Mouse (Mus musculus): ENCODE data around the gene Crlf1. TPM values are rescaled to one million over a fixed set of nuclear protein-coding genes. Genes with fewer than 3 reads are reported as not detected.

Crlf1 gene
- polyA plus RNA-seq, 1 experiment, result 6.1 TPM

- Histone ChIP-seq H3K36me3 (ENCODE audit: control insufficient read depth, insufficient read depth, low read length, poor library complexity, severe bottlenecking) (no peaks in the 10 kb centered on the region), H3K4me3 (ENCODE audit: low read depth, low read length) (no peak overlapping the region), H3K9ac (ENCODE audit: low read depth, poor library complexity, severe bottlenecking) (no peak overlapping the region), H3K27me3 (ENCODE audit: control insufficient read depth, insufficient read depth, low read length, poor library complexity, severe bottlenecking) (no peaks in the 10 kb centered on the region), H3K9me3 (replicated peaks; ENCODE audit: control insufficient read depth, insufficient read depth, low read length, poor library complexity, severe bottlenecking) (no peaks in the 10 kb centered on the region), H3K4me1 (ENCODE audit: control insufficient read depth, insufficient read depth, low read length) (no peaks in the 10 kb centered on the region), H3K27ac (ENCODE audit: insufficient read depth, low read length) (no peak overlapping the region)
- TF ChIP-seq CTCF (IDR thresholded peaks at IDR 0.05; ENCODE audit: low read depth, low read length) (no peak), EP300 (IDR thresholded peaks at IDR 0.05; ENCODE audit: insufficient read depth, low read depth, low read length) (no peak), POLR2A (IDR thresholded peaks at IDR 0.05; ENCODE audit: insufficient read depth, low read length) (no peak)
These were observed 32.4 kb upstream of the Crlf1 start for GRCm38 (mm10) chr8:70460606-70461005.

- H3K27ac ChIP-seq (ENCODE audit: insufficient read depth, low read length), result no peak overlapping the region
- no peak overlapping the region for H3K4me3 ChIP-seq (ENCODE audit: low read depth, low read length)
- H3K4me1 ChIP-seq (ENCODE audit: control insufficient read depth, insufficient read depth, low read length), result no peaks in the 10 kb centered on the region
- no peaks in the 10 kb centered on the region for H3K36me3 ChIP-seq (ENCODE audit: control insufficient read depth, insufficient read depth, low read length, poor library complexity, severe bottlenecking)
- no peaks in the 10 kb centered on the region for H3K27me3 ChIP-seq (ENCODE audit: control insufficient read depth, insufficient read depth, low read length, poor library complexity, severe bottlenecking)
- H3K9me3 ChIP-seq (replicated peaks; ENCODE audit: control insufficient read depth, insufficient read depth, low read length, poor library complexity, severe bottlenecking), result no peaks in the 10 kb centered on the region
- H3K9ac ChIP-seq (ENCODE audit: low read depth, poor library complexity, severe bottlenecking), result no peak overlapping the region
- no peak for TF ChIP-seq EP300 (IDR thresholded peaks at IDR 0.05; ENCODE audit: insufficient read depth, low read depth, low read length)
- no peak for TF ChIP-seq CTCF (IDR thresholded peaks at IDR 0.05; ENCODE audit: low read depth, low read length)
These were observed 31.0 kb upstream of the Crlf1 start for GRCm38 (mm10) chr8:70461765-70462515.

- H3K36me3 ChIP-seq (ENCODE audit: control insufficient read depth, insufficient read depth, low read length, poor library complexity, severe bottlenecking), result no peaks in the 10 kb centered on the region
- H3K27ac ChIP-seq (ENCODE audit: insufficient read depth, low read length), result no peak overlapping the region
- H3K9me3 ChIP-seq (replicated peaks; ENCODE audit: control insufficient read depth, insufficient read depth, low read length, poor library complexity, severe bottlenecking), result no peaks in the 10 kb centered on the region
- H3K4me3 ChIP-seq (ENCODE audit: low read depth, low read length), result no peak overlapping the region
- H3K27me3 ChIP-seq (ENCODE audit: control insufficient read depth, insufficient read depth, low read length, poor library complexity, severe bottlenecking), result no peaks in the 10 kb centered on the region
- TF ChIP-seq EP300 (IDR thresholded peaks at IDR 0.05; ENCODE audit: insufficient read depth, low read depth, low read length), result no peak
- no peak for TF ChIP-seq CTCF (IDR thresholded peaks at IDR 0.05; ENCODE audit: low read depth, low read length)
- no peak for TF ChIP-seq POLR2A (IDR thresholded peaks at IDR 0.05; ENCODE audit: insufficient read depth, low read length)
- no peak overlapping the region for H3K9ac ChIP-seq (ENCODE audit: low read depth, poor library complexity, severe bottlenecking)
- no peaks in the 10 kb centered on the region for H3K4me1 ChIP-seq (ENCODE audit: control insufficient read depth, insufficient read depth, low read length)
These were observed 30.5 kb upstream of the Crlf1 start for GRCm38 (mm10) chr8:70462516-70462813.

- Histone ChIP-seq H3K4me3 (ENCODE audit: low read depth, low read length) (no peak overlapping the region), H3K9me3 (replicated peaks; ENCODE audit: control insufficient read depth, insufficient read depth, low read length, poor library complexity, severe bottlenecking) (no peaks in the 10 kb centered on the region), H3K4me1 (ENCODE audit: control insufficient read depth, insufficient read depth, low read length) (no peaks in the 10 kb centered on the region), H3K9ac (ENCODE audit: low read depth, poor library complexity, severe bottlenecking) (no peak overlapping the region), H3K36me3 (ENCODE audit: control insufficient read depth, insufficient read depth, low read length, poor library complexity, severe bottlenecking) (no peaks in the 10 kb centered on the region), H3K27ac (ENCODE audit: insufficient read depth, low read length) (no peak overlapping the region), H3K27me3 (ENCODE audit: control insufficient read depth, insufficient read depth, low read length, poor library complexity, severe bottlenecking) (no peaks in the 10 kb centered on the region)
- TF ChIP-seq CTCF (IDR thresholded peaks at IDR 0.05; ENCODE audit: low read depth, low read length), result no peak
- TF ChIP-seq EP300 (IDR thresholded peaks at IDR 0.05; ENCODE audit: insufficient read depth, low read depth, low read length), result no peak
- no peak for TF ChIP-seq POLR2A (IDR thresholded peaks at IDR 0.05; ENCODE audit: insufficient read depth, low read length)
These were observed 29.7 kb upstream of the Crlf1 start for GRCm38 (mm10) chr8:70463306-70463705.

- no peak overlapping the region for H3K4me3 ChIP-seq (ENCODE audit: low read depth, low read length)
These were observed 28.8 kb upstream of the Crlf1 start for GRCm38 (mm10) chr8:70464162-70464561.

GRCm38 (mm10) chr8:70465701-70466100 lies 27.3 kb upstream of the Crlf1 start:
- H3K9me3 ChIP-seq (replicated peaks; ENCODE audit: control insufficient read depth, insufficient read depth, low read length, poor library complexity, severe bottlenecking), result no peaks in the 10 kb centered on the region
- H3K4me1 ChIP-seq (ENCODE audit: control insufficient read depth, insufficient read depth, low read length), result no peaks in the 10 kb centered on the region
- H3K4me3 ChIP-seq (ENCODE audit: low read depth, low read length), result no peak overlapping the region
- no peaks in the 10 kb centered on the region for H3K27me3 ChIP-seq (ENCODE audit: control insufficient read depth, insufficient read depth, low read length, poor library complexity, severe bottlenecking)
- no peaks in the 10 kb centered on the region for H3K36me3 ChIP-seq (ENCODE audit: control insufficient read depth, insufficient read depth, low read length, poor library complexity, severe bottlenecking)
- TF ChIP-seq EP300 (IDR thresholded peaks at IDR 0.05; ENCODE audit: insufficient read depth, low read depth, low read length) (no peak), POLR2A (IDR thresholded peaks at IDR 0.05; ENCODE audit: insufficient read depth, low read length) (no peak), CTCF (IDR thresholded peaks at IDR 0.05; ENCODE audit: low read depth, low read length) (no peak)
- H3K9ac ChIP-seq (ENCODE audit: low read depth, poor library complexity, severe bottlenecking), result no peak overlapping the region
- no peak overlapping the region for H3K27ac ChIP-seq (ENCODE audit: insufficient read depth, low read length)

More at GRCm38 (mm10) chr8:70464162-70464561, 28.8 kb upstream of the Crlf1 start:
- no peaks in the 10 kb centered on the region for H3K9me3 ChIP-seq (replicated peaks; ENCODE audit: control insufficient read depth, insufficient read depth, low read length, poor library complexity, severe bottlenecking)
- no peak for TF ChIP-seq POLR2A (IDR thresholded peaks at IDR 0.05; ENCODE audit: insufficient read depth, low read length)
- no peak for TF ChIP-seq EP300 (IDR thresholded peaks at IDR 0.05; ENCODE audit: insufficient read depth, low read depth, low read length)
- no peak for TF ChIP-seq CTCF (IDR thresholded peaks at IDR 0.05; ENCODE audit: low read depth, low read length)
- H3K27me3 ChIP-seq (ENCODE audit: control insufficient read depth, insufficient read depth, low read length, poor library complexity, severe bottlenecking), result no peaks in the 10 kb centered on the region
- H3K4me1 ChIP-seq (ENCODE audit: control insufficient read depth, insufficient read depth, low read length), result no peaks in the 10 kb centered on the region
- H3K9ac ChIP-seq (ENCODE audit: low read depth, poor library complexity, severe bottlenecking), result no peak overlapping the region
- no peaks in the 10 kb centered on the region for H3K36me3 ChIP-seq (ENCODE audit: control insufficient read depth, insufficient read depth, low read length, poor library complexity, severe bottlenecking)
- no peak overlapping the region for H3K27ac ChIP-seq (ENCODE audit: insufficient read depth, low read length)

Data from ES-Bruce4 (cell line).